ENCODE assay signal across 8 mouse cellular contexts in the genomic region with DNA sequence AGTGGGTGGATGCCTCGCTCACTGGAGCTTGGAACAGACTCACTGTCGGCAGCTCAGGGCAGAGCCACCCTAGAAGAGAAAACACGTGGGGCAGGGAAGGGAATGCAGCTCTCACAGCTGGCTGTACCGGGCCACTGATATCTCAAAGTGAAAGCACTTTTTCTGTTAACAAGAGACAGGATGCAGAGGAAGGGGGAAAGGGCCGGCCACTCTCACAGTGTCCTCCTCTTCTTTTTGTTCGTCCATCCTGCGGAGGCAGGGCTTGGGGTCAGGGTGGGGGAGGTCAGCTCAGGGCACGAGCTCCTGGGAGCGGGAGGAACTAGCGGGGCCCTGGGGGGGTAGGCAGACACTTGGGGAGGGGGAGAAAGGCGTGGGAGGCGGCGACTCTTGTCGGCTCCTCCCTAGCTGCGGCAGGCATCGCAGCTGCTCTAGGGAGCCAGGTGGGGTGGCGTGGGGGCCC.
DNase-seq lines count a peak whose midpoint lies in the region; ATAC-seq lines count a peak whose summit lies in the region.

No protein-coding gene starts in this region.

- no peaks in the 10 kb centered on the region; the same call in 1 of the 2 replicates for H3K9me3 ChIP-seq in stomach, embryonic 14.5 days (ENCODE audit: control insufficient read depth, low read depth, low read length)

- peak overlapping the region; percentile 44 for H3K4me2 ChIP-seq in stomach, embryonic 14.5 days (replicated peaks; ENCODE audit: low read depth, low read length)

- no peaks in the 10 kb centered on the region for H3K4me1 ChIP-seq in stomach, embryonic 14.5 days (ENCODE audit: control insufficient read depth, insufficient read depth, low read length)

- intact Hi-C loops in heart, postnatal 14 days (cut with DNase I): no loop called here

- WGBS in stomach, embryonic 14.5 days: 22% methylated on average over 17 of the region's 17 CpGs

- no peaks in the 10 kb centered on the region for H3K27me3 ChIP-seq in stomach, embryonic 14.5 days (ENCODE audit: control insufficient read depth, insufficient read depth, low read length)

- no peak overlapping the region for H3K27ac ChIP-seq in stomach, embryonic 14.5 days (ENCODE audit: low read length)

- peak overlapping the region; percentile 33; the same call in 1 of the 2 replicates for H3K9ac ChIP-seq in stomach, embryonic 14.5 days (replicated peaks; ENCODE audit: low read depth, low read length)

- ATAC-seq in megakaryocyte-erythroid progenitor cell, adult 5-6 weeks (replicated peaks; ENCODE audit: low FRiP score, low TSS enrichment, poor library complexity, severe bottlenecking): peak; percentile 65
- ATAC-seq in stomach, embryonic 14.5 days (ENCODE audit: insufficient number of reproducible peaks, insufficient read depth, low FRiP score, low read depth): peak; percentile 53; the same call in 1 of the 2 replicates

- H3K36me3 ChIP-seq in stomach, embryonic 14.5 days (ENCODE audit: control insufficient read depth, insufficient read depth, low read length): no peaks in the 10 kb centered on the region

- peak; percentile 25 for DNase-seq in adrenal gland, adult 2 months
- no peak for DNase-seq in adrenal gland, adult 8-10 months
- DNase-seq in embryo, embryonic 11 days: peak; percentile 43
- peak; percentile 32 to 43 for DNase-seq in heart, postnatal 14 days
- peak; percentile 61 to 73 for DNase-seq in kidney, postnatal 4 days
- DNase-seq in layer of hippocampus, postnatal 25 days (ENCODE audit: extremely low spot score in 1 of 2, low spot score in 1 of 2): no peak

- H3K4me3 ChIP-seq in stomach, embryonic 14.5 days (ENCODE audit: low read depth, low read length): peak overlapping the region; percentile 30

Comparison
In these comparisons a context has a peak if more than half of its experiments do, and no peak if none do; other contexts are left out.
1. DNase-seq: peak in adrenal gland, adult 2 months (single experiment), embryo, embryonic 11 days (single experiment), heart, postnatal 14 days (2 of 2) and kidney, postnatal 4 days (2 of 2); none in adrenal gland, adult 8-10 months (single experiment) and layer of hippocampus, postnatal 25 days (0 of 2).